Mouse (Mus musculus): Measurements from ENCODE around the gene Abca8a. TPM values are rescaled to one million over a fixed set of nuclear protein-coding genes. Genes with fewer than 3 reads are reported as not detected.

Abca8a gene
- total and polyA plus RNA-seq, 3 experiments, result 0.08 TPM; not detected in 2

- Histone ChIP-seq H3K9me3 (replicated peaks; ENCODE audit: low read length) (no peaks in the 10 kb centered on the region), H3K79me2 (replicated peaks; ENCODE audit: control insufficient read depth, extremely low read depth, insufficient read depth, poor library complexity, severe bottlenecking) (no peaks in the 10 kb centered on the region), H3K4me3 (replicated peaks in 1 of 3; ENCODE audit: low read depth in 2 of 3, low read length in 2 of 3, poor library complexity in 1 of 3) (no peak overlapping the region), H3K36me3 (replicated peaks in 1 of 2; ENCODE audit: control insufficient read depth in 1 of 2, insufficient read depth in 1 of 2, low read length in 1 of 2) (no peaks in the 10 kb centered on the region), H3K4me2 (ENCODE audit: insufficient read depth, low read depth, poor library complexity, severe bottlenecking) (no peak overlapping the region), H3K4me1 (ENCODE audit: control insufficient read depth in 1 of 2, insufficient read depth in 2 of 2) (peaks cover 0 to 5% of the 10 kb centered on the region in 2 experiments; a peak in 2 of 4 replicates), H3K27ac (ENCODE audit: insufficient read depth, low read depth) (no peak overlapping the region), H3K27me3 (replicated peaks) (no peaks in the 10 kb centered on the region), H3K9ac (ENCODE audit: insufficient read depth, low read depth) (no peak overlapping the region)
- in situ Hi-C loops (cut with MboI; ENCODE audit: low pct_ligation_motif_present, low pct_unique_long_range_greater_than_20kb, low sequenced_read_pairs), result no loop called here
- TF ChIP-seq BHLHE40 (IDR thresholded peaks at IDR 0.05; ENCODE audit: low read depth, low read length) (no peak), TCF12 (IDR thresholded peaks at IDR 0.05; ENCODE audit: low read depth, low read length) (no peak), HCFC1 (IDR thresholded peaks at IDR 0.05; ENCODE audit: low read depth, low read length) (no peak), ZC3H11A (IDR thresholded peaks at IDR 0.05; ENCODE audit: low read depth, low read length) (no peak), ZKSCAN1 (IDR thresholded peaks at IDR 0.05; ENCODE audit: borderline replicate concordance, low read depth, low read length) (no peak), UBTF (IDR thresholded peaks at IDR 0.05; ENCODE audit: low read depth, low read length) (no peak), PAX5 (IDR thresholded peaks at IDR 0.05; ENCODE audit: low read length) (no peak), MXI1 (IDR thresholded peaks at IDR 0.05; ENCODE audit: low read depth, low read length) (no peak), JUND (conservative IDR thresholded peaks at IDR 0.05; ENCODE audit: low read depth, low read length) (no peak), RCOR1 (conservative IDR thresholded peaks at IDR 0.05; ENCODE audit: low read depth, low read length) (no peak), MAX (IDR thresholded peaks at IDR 0.05; ENCODE audit: low read length) (no peak), NRF1 (IDR thresholded peaks at IDR 0.05; ENCODE audit: low read depth, low read length) (no peak), MAZ (IDR thresholded peaks at IDR 0.05; ENCODE audit: low read depth, low read length) (no peak), GABPA (IDR thresholded peaks at IDR 0.05; ENCODE audit: insufficient replicate concordance, low read depth, low read length) (no peak), ZNF384 (IDR thresholded peaks at IDR 0.05; ENCODE audit: low read depth, low read length) (no peak), ZMIZ1 (IDR thresholded peaks at IDR 0.05; ENCODE audit: low read depth, low read length) (no peak), POLR2A (IDR thresholded peaks at IDR 0.05; ENCODE audit: low read depth, low read length) (no peak)
- dilution Hi-C loops (cut with MboI; ENCODE audit: extremely low pct_ligation_motif_present, extremely low pct_unique_long_range_greater_than_20kb, low sequenced_read_pairs), result no loop called here
- peak; percentile 12 for DNase-seq (ENCODE audit: extremely low read depth)
Measured at GRCm38 (mm10) chr11:110130760-110131159, 35.0 kb upstream of the Abca8a start.

GRCm38 (mm10) chr11:110111137-110111536 lies 15.4 kb upstream of the Abca8a start:
- H3K9me3 ChIP-seq (replicated peaks; ENCODE audit: low read length), result peaks cover 1% of the 10 kb centered on the region
- no peaks in the 10 kb centered on the region for H3K79me2 ChIP-seq (replicated peaks; ENCODE audit: control insufficient read depth, extremely low read depth, insufficient read depth, poor library complexity, severe bottlenecking)
- no peak overlapping the region for H3K4me2 ChIP-seq (ENCODE audit: insufficient read depth, low read depth, poor library complexity, severe bottlenecking)
- H3K36me3 ChIP-seq (replicated peaks in 1 of 2; ENCODE audit: control insufficient read depth in 1 of 2, insufficient read depth in 1 of 2, low read length in 1 of 2), result no peaks in the 10 kb centered on the region
- peak; percentile 21 for DNase-seq (ENCODE audit: extremely low read depth)
- no peaks in the 10 kb centered on the region for H3K27me3 ChIP-seq (replicated peaks)
- H3K27ac ChIP-seq (ENCODE audit: insufficient read depth, low read depth), result no peak overlapping the region
- no peaks in the 10 kb centered on the region for H3K4me1 ChIP-seq (ENCODE audit: control insufficient read depth in 1 of 2, insufficient read depth in 2 of 2)
- dilution Hi-C loops (cut with MboI; ENCODE audit: extremely low pct_ligation_motif_present, extremely low pct_unique_long_range_greater_than_20kb, low sequenced_read_pairs) (no loop called here), in situ Hi-C loops (cut with MboI; ENCODE audit: low pct_ligation_motif_present, low pct_unique_long_range_greater_than_20kb, low sequenced_read_pairs) (no loop called here)
- no peak overlapping the region for H3K9ac ChIP-seq (ENCODE audit: insufficient read depth, low read depth)
- no peak overlapping the region for H3K4me3 ChIP-seq (replicated peaks in 1 of 3; ENCODE audit: low read depth in 2 of 3, low read length in 2 of 3, poor library complexity in 1 of 3)
- TF ChIP-seq RAD21 (IDR thresholded peaks at IDR 0.05; ENCODE audit: low read depth, low read length) (peak; percentile 68), RCOR1 (conservative IDR thresholded peaks at IDR 0.05; ENCODE audit: low read depth, low read length) (no peak), SMC3 (IDR thresholded peaks at IDR 0.05; ENCODE audit: low read depth, low read length) (peak; percentile 56), CTCF (conservative IDR thresholded peaks at IDR 0.05 in 1 of 2, IDR thresholded peaks at IDR 0.05 in 1 of 2; ENCODE audit: low read depth in 2 of 2, low read length in 2 of 2) (peak in 1 of 2 experiments; percentile 62; a peak in 3 of 4 replicates)
